Mouse (Mus musculus): ENCODE data around the gene Megf9. TPM values are rescaled to one million over a fixed set of nuclear protein-coding genes. Genes with fewer than 3 reads are reported as not detected.

Gene Megf9
- 6.5 TPM for polyA plus RNA-seq (2014; fragmentation: Illumina TruSeq; extraction: RNeasy Lipid Tissue Mini Kit (QIAGEN cat#74804); ENCODE audit: low read depth, low replicate concordance)

GRCm38 (mm10) chr4:70534891-70535269, at the start of gene Megf9:
Gene Megf9, minus strand, starts transcription at chr4:70534995.

GRCm38 (mm10) chr4:70409994-70410721, 124.6 kb downstream of the Megf9 start, which contains the start of gene Cdk5rap2:
Gene Cdk5rap2, minus strand, starts transcription at chr4:70410443.

Other genes starting within 250 kb of the Megf9 start
- gene Cdk5rap2, start 124.6 kb downstream of the Megf9 start, polyA plus RNA-seq (2014; fragmentation: Illumina TruSeq; extraction: RNeasy Lipid Tissue Mini Kit (QIAGEN cat#74804); ENCODE audit: low read depth, low replicate concordance), result 5.6 TPM